Mouse (Mus musculus) frontal cortex, postnatal 14 days (tissue): Measurements from ENCODE around the gene Hnrnpul1.
A peak's percentile ranks its signal among the peaks of the same experiment; 100 is the strongest.
"Not testable (repeated sequence)": the region's sequence is repeated elsewhere in the genome, so short reads cannot be mapped to it uniquely, and the experiment has no call there.

ENCODE experiments used
- DNase-seq, 2 experiments: peaks; one replicate each; pipeline ENCODE4 v3.0.0; 2022; ENCODE audit warnings: low spot score in 2 of 2

The Hnrnpul1 gene

GRCm38 (mm10) chr7:25754738-25755467, at the start of gene Hnrnpul1:
Hnrnpul1 (minus strand) TSS chr7:25754757.
- peak; percentile 100 for DNase-seq

DNA sequence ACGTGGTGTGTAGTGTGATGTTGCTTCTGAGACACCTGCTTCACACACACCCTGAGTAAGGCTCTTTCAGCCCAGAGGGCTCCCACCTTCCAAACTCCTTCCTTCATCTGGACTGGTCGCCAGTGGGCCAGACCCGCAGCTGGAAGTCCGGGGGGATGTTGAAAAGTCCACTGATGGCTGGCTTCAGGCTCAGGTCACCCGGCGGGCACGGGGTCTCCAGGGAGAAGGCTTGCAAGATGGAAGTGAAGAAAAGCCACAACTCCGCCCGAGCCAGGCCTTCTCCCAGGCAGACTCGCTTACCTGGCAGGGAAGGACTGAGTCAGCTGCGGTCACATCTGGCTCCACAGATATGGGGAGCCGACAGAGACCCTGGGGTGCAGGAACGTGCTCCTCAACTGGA, 48.9 kb upstream of the Hnrnpul1 start:
- DNase-seq, result no peak

DNA sequence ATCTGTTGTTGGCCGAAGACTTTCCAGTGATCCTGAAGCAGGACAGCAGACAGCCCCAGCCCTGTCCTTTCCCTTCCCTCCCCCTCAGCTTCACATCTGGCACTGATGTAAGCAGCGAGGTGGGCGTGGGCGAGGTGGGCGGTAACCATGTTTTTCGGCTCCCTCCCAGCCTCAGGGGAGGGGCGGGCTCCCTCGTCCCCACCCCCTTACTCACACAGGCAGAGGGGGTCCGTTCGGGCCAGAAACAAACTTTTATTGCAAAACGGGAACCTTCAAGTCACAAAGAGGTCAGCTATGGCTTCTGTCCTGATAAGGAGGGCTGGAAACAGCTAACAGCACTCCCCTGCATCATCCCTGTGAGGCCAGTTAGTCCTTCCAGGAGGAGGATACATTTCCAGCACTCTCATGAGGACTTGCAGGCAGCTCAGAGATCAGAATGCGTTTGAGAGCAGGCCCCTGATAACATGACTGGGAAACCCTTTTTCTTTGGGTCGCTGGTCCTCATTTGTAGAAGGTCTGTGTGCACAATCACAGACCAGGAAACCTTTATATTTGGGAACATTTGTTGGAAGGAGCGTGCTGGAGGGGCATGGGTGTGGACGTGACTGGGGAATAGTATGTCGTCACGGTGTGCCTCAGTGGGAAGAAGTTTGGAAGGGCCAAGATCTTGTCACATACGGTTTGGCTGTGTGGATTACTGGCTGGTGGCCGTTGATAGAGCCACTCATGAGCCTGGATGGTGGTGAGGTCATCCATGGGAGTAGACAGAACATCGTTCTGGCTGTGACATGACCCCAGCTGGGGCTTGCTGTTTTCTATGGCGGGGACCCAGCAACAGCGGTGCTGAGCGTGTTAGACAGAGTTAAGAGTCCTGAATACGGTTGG, 47.9 kb upstream of the Hnrnpul1 start:
- no peak for DNase-seq

- DNase-seq, result no peak
Observed at GRCm38 (mm10) chr7:25801031-25801430, 46.5 kb upstream of the Hnrnpul1 start.

GRCm38 (mm10) chr7:25799369-25799768, 44.8 kb upstream of the Hnrnpul1 start:
- DNase-seq, result no peak

DNA sequence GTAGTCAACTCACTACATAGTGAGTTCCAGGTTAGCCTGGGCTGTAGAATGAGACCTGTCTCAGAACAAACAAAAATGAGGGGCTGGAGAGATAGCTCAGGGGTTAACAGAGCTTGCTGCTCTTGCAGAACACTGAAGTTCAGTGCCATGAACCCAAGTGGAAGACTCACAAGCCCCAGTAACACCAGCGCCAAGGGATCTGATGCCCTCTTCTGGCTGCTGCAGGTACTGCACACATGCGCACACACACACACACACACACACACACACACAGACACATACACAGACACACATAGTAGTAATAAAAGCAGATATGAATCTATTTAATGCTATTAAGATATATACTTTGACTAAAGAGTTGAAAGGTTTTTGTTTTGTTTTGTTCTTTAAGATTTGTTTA, 44.0 kb upstream of the Hnrnpul1 start:
- no peak for DNase-seq

DNA sequence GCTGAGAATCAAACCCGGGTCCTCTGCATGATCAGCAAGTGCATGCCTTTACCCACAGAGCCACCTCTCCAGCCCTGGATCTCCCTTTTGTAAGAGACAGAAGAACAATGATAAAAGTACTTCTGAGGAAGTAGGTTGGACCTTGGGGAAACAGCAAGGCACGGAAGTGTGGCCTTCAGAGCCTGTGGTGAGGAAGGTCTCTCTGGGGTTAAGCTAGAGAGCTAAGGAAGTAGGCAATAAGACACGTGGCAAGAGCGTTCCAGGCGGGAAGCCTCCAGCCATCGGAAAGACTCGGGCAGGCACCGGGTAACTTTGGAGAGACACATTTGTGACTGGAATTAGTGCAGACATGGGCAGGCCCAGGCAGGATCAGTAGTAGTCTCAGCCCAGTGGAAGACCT, 40.2 kb upstream of the Hnrnpul1 start:
- no peak for DNase-seq

- no peak for DNase-seq
Observed at GRCm38 (mm10) chr7:25793679-25794078, 39.1 kb upstream of the Hnrnpul1 start.

DNA sequence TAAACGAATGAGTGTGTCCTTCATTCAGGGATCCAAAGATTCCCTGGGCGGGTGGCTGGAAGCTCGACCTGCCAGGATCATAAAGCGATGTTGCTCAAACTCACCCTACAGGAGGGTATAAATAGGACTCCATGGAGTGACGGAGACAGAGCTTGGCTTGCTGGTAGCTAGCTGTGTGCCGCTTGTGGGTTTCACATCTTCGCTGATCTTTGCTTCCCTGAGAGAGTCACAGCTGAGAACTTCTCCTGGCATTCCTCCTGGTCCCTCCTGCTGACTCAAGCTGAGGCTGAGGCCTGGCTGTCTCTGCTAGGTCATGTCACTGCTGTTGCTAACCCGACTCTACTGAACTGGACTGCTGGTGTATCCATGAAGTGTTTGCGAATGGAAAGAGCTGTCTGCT, 38.4 kb upstream of the Hnrnpul1 start:
- not testable (repeated sequence) for DNase-seq

- no peak for DNase-seq
Observed at GRCm38 (mm10) chr7:25790615-25791014, 36.1 kb upstream of the Hnrnpul1 start.

DNA sequence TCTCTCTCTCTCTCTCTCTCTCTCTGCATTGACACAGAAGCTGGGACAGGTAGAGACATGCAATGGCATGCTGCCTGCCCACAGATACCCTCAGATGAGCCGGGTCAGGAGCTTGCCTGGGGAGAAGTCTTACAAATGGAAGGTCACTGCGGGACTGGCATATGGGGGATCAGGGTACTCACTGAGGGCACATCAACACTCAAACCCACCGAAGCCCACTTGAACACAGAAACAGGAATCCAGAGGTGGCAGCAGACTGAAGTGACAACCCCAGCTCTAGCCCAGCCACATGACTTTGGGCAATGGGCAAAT, 34.5 kb upstream of the Hnrnpul1 start:
- no peak for DNase-seq

- DNase-seq, result peak; percentile 37 to 40
Observed at GRCm38 (mm10) chr7:25788220-25789128, 33.9 kb upstream of the Hnrnpul1 start, which contains the start of gene Axl. Axl (minus strand) TSS chr7:25788705.

DNA sequence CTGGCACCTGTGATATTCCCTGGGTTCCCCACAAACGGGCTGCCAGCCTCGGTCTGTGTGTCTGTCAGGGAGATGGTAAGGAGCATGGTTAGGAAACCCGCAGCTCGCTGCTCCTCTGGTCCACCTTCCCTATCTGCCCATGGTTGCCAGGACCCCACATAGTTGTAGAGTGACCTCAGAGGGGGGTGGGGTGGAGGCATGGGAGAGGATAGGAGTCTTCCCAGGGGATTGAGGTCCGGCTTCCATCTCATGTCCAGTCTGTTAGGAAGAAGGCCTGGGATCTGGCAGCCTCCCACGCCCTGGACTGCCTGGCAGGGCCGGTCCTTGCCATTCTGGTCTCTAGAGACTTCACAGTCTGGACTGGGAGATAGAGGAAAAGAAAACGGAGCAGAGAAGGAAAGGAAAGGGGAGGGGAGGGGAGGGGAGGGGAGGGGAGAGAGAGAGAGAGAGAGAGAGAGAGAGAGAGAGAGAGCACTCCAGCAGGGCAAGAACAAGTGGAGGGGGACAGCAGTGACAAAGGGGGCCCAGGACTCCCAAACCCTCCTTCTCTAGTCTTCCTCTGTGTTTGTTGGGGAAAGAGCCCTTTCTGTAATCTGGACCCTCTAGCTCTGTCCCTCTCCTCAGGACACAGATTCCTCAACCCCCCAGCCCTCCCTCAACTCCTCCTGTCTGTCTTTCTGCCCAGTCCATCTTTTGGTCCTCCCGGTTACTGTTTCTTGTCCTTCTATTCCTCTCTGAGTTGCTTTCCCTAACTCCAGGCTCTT, 33.1 kb upstream of the Hnrnpul1 start:
- DNase-seq, result no peak

- DNase-seq, result no peak
Observed at GRCm38 (mm10) chr7:25786974-25787373, 32.4 kb upstream of the Hnrnpul1 start.

DNA sequence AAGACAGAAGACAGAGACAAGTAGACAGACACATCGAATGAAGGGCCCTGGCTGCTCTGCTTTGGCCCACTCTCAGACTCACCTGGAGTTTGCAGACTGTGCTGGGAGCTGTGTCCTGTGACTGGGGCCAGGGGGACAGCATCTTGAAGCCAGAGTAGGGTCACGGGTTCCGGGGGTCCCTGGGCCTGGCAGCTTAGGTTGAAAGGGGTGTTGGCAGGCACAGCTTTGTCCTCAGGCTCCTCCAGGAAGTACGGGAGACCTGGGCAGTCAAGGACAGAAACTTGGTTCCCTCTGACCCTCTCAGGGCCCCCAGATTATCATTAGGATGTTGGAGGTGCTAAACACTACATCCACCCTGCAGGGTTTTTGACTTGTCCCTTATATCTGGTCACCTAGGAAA, 31.2 kb upstream of the Hnrnpul1 start:
- DNase-seq, result no peak

DNA sequence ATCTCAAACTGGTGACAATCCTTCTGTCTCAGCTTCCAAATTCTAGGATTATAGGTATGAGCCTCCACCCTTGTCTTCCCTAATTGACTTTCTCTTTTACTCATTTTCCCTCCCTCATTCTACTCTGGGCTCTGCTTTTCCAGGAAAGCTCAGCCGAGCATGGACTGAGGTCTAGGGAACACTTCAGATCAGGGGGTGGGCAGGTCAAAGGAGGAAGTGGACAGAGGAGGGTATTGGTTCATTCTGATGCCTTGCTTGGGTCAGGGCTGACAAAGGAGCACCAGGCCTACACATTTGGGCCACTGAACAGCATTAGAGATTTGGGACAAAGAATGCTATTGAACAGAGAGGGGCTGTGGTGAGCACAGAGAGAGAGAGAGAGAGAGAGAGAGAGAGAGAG, 30.3 kb upstream of the Hnrnpul1 start:
- DNase-seq, result no peak

DNA sequence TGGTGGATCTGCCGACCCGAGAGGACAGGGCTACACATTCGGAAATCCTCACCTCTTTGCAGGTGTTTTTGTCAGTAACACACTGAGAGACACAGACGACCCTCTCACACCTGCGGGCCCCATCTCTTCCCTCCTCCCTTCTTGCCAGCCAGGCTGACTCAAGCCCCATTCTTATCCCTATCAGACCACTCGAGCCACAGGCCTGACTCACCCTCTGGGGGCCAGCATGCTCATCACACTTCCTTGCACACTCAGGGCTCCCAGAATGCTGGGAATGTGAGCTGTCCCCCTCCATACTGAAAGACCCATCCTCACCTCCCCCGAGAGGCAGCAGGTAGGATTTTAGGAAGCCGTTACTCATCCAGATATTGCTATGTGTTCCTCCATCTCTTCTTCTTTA, 29.2 kb upstream of the Hnrnpul1 start:
- no peak for DNase-seq

DNA sequence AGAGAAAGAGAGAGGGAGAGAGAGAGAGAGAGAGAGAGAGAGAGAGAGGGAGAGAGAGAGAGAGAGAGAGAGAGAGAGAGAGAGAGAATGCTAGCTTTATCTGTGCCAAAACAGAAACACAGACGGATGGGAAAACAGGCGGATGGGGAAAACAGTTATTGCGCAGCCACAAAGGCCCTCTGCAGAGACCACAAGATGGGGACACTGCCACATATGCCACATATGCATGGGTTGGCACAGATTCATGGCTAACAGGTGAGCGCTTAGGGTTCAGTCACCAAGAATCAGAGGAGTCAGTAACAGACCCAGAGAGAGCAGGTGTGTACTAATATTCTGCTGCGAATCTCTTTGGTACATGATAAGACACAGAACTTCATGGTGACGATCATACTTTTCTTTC, 28.2 kb upstream of the Hnrnpul1 start:
- DNase-seq, result no peak

- DNase-seq, result no peak
Observed at GRCm38 (mm10) chr7:25781937-25782610, 27.5 kb upstream of the Hnrnpul1 start.

DNA sequence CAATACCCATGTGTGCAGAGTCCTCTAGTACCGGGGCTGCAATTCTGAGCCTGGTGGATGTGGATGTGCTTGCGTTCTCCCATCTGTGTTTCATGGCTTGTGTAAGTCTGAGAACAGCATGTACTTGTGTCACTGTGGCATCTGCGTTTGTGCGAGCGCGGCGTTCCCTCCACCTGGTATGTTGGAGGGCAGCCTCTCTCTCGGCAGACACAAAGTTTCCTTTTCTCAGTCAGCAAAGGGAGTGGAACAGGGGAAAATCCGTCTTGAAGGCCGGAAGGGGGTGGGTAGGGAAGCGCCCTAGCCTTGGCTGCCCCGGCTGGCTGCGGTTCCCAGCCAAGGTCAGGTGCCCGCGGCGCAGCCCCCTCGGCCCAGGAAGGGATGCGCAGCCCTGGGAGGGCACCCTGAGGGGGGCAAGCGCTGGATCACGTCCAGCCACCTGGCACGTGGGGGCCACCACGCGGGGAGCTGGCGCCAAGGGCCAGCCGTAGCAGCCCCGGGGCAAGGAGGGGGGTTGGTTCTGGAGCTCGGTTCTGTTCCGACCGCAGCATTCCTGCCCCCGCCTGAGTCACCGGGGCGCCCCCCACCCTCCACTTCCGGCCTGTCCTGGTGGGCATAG, 26.9 kb upstream of the Hnrnpul1 start:
- DNase-seq, result no peak
